Mouse (Mus musculus) common myeloid progenitor, adult 5-6 weeks (primary cell): ENCODE data around the gene Gabarapl2. TPM values are rescaled to one million over a fixed set of nuclear protein-coding genes. Genes with fewer than 3 reads are reported as not detected.
"Not testable (repeated sequence)": the region's sequence is repeated elsewhere in the genome, so short reads cannot be mapped to it uniquely, and the experiment has no call there.

ENCODE experiments used
- ATAC-seq: replicated peaks from 2 replicates; pipeline ENCODE4 v1.8.0; 2016; ENCODE audit warnings: low read depth, mild to moderate bottlenecking, moderate TSS enrichment, inconsistent platforms; ENCODE audit not compliant: poor library complexity, severe bottlenecking
- total RNA-seq: library from RNA; stranded (forward); fragments of 200-1000, 187-1606 nt; gene quantifications from 2 replicates; pipeline ENCODE4 v1.2.3, GENCODE M21; 2017

Gene Gabarapl2
- total RNA-seq, 1 experiment from 2014 or later: 28.6 TPM

DNA sequence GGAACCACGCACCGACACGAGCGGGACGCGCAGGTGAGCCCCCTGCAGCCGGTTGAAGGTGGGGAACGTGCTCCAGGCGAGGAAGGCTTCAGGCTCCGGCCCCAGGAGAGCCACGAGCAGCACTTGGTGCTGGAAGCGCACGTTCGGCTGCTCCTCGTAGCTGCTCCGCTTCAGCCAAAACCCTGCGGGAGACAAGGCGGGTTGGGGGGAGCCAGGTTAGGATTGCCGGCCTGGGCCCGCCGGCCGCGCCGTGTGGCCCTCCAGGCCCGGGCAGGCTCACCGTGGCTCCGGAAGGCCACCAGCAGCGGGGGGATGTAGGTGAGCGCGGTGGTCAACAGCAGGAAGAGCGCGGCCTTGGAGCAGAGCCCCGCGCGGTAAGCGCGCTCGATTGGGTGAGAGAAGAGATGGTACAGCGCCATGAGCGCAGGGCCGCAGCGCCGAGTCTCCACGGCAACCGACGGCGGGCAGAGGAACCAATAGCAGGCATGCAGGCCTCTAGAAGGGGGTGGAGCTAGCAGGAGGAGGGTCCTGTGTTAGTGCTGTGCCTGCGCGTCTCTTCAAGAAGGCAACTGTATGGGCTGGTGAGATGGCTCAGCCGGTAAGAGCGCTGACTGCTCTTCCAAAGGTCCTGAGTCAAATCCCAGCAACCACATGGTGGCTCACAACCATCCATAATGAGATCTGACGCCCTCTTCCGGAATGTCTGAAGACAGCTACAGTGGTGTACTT is 7.0 kb upstream of the Gabarapl2 start, which contains the start of gene Tmem231:
Gene Tmem231, minus strand, starts transcription at position 534 of the 729 bp plus-strand sequence.
- peak; percentile 99 for ATAC-seq

DNA sequence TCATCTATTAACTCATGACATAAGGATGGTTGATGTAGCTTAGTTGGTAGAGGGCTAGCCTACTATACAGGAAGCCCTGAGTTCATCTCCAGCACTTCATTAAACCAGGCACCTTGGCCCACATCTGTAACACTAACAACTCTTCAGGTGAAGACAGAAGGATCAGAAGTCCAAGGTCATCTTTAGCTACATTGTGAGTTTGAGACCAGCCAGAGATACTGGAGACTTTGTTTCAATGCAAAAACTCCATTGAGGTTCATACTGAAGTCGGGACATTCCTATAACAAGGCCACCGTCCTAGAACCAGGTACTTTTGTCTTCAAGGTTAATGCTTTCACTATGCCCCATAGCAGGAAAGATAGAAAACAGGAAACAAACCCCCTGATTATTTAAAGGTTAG is 6.3 kb upstream of the Gabarapl2 start:
- no peak for ATAC-seq

GRCm38 (mm10) chr8:111937184-111937583 is 3.3 kb upstream of the Gabarapl2 start:
- no peak for ATAC-seq

DNA sequence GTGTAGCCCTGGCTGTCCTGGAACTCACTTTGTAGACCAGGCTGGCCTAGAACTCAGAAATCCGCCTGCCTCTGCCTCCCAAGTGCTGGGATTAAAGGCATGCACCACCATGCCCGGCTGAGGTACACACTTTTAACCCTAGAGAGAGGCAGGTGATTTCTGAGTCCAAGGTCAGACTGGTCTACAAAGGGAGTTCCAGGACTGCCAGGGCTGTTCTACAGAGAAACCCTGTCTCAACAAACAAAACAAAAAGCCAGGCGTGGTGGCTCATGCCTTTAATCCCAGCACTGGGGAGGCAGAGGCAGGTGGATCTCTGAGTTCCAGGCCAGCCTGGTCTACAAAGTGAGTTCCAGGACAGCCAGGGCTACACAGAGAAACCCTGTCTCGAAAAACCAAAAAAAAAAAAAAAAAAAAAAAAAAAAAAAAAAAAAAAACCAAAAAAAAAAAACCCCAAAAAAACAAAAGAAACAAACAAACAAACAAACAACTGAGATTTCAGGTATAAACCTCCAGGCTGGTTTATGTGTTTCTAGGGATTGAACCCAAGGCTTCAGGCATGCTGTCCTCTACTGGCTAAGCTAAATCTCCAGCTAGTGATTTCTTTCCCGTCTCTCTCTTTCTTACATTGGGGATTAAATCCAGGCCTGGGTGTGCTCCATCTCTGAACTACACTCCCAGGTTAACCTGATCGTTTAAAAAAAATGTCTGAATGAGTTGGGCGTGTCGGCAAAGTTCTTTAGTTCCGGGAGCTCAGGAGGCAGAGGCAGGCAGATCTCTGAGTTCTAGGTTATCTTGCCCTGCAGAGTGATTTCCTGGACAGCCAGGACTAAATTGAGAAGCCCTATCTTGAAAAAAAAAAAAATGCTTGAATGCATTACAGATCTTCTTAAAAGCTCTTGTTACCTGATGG is 2.2 kb upstream of the Gabarapl2 start:
- ATAC-seq: not testable (repeated sequence)

GRCm38 (mm10) chr8:111939516-111940142 is 874 bp upstream of the Gabarapl2 start:
- ATAC-seq: peak; percentile 72

- ATAC-seq: peak; percentile 52
These were observed 575 bp downstream of the Gabarapl2 start for GRCm38 (mm10) chr8:111941101-111941454.

- no peak for ATAC-seq
These were observed 3.0 kb downstream of the Gabarapl2 start for GRCm38 (mm10) chr8:111943544-111943943.

- no peak for ATAC-seq
These were observed 6.6 kb downstream of the Gabarapl2 start for GRCm38 (mm10) chr8:111947144-111947543.

DNA sequence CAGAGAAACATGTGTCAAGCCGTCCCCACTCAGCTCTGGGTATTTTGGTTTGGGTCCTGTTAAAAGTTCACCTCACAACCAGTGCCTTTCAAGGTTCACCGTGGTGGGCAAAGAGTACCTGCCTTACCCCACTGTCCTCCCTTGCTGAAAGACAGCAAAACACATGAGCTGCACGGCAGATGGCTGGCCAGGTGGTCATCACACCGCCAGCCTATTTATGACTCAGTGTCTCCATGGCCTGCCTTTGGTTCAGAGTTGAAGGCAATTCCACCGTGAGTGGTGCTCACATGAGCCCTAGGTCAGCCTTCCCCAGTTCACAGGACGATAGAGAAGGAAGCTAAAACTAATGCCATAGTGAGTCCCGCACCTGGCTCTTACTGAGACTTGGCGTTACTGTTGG is 7.5 kb downstream of the Gabarapl2 start:
- ATAC-seq: no peak

- no peak for ATAC-seq
These were observed 10.3 kb downstream of the Gabarapl2 start for GRCm38 (mm10) chr8:111950846-111951245.

DNA sequence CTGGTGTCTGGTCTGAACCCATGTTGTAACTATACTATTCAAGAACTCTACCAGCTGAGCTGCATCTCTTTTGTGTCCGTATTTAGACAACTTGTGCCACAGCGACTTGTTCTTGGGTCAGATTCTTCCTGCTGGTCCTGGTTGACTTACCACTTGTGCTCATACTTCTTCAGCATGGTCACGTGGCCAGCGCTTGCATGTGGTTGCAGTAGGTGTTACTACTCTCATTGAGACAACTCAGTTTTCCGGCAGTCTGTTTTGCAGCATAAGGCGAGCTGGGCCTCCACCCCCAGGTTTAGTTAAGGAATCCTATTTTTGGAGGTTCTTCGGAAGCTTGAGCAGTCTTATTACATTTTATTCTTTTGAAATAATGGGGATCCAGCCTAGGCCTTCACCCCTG is 10.8 kb downstream of the Gabarapl2 start:
- ATAC-seq: no peak

GRCm38 (mm10) chr8:111951936-111952335 is 11.4 kb downstream of the Gabarapl2 start:
- no peak for ATAC-seq

DNA sequence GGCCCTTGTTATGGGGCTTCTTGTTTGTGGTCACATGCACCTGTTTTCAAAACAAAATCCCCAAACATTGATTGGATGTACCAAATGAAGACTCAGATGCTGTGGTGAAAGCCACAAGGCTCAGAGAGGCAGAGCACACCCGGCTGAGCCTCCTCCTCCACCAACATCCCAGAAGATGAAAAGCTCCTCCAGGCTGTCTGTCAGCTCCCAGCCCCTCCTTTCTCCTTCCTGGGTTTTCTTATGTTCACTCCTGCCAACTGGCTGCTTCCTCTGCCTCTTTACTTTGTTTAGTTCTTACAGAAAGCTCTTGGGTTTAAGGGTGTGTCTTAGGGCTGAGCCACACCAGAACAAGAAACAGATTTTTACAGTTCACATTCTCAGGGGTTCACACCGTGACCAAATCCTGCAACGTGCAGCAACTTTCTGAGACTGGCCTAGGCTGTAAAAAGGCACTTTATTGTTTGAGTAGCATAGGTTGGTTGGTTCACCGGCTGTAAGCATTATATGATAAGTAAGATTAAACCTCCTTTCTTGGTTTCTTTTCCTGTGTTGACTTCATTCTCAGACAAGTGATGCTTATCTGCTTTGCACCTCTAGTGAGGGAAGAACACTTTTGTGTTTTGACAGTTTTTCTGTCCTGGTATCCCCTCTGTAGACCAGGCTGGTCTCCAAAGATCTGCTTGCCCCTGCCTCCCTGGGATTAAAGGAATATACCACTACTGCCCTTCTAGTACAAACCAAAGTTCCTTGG is 14.5 kb downstream of the Gabarapl2 start:
- no peak for ATAC-seq

DNA sequence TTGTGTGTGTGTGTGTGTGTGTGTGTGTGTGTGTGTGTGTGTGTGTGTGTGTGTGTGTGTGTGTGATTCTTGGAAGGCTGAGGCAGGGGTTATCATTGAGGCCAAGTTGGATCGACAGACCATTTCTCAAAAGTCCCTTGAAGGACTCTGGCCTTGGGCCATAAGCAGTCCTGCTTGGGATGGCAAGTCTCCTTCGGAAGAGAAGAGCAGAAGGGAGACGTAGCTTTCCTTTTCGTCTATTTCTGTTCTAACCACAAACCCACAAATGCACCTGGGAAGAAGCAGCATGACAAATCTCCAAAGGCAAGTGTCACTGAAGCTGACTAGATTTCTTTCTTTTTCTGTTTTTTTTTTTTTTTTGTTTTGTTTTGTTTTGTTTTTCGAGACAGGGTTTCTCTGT is 15.4 kb downstream of the Gabarapl2 start:
- ATAC-seq: no peak

GRCm38 (mm10) chr8:111957231-111957630 is 16.7 kb downstream of the Gabarapl2 start:
- ATAC-seq: no peak

DNA sequence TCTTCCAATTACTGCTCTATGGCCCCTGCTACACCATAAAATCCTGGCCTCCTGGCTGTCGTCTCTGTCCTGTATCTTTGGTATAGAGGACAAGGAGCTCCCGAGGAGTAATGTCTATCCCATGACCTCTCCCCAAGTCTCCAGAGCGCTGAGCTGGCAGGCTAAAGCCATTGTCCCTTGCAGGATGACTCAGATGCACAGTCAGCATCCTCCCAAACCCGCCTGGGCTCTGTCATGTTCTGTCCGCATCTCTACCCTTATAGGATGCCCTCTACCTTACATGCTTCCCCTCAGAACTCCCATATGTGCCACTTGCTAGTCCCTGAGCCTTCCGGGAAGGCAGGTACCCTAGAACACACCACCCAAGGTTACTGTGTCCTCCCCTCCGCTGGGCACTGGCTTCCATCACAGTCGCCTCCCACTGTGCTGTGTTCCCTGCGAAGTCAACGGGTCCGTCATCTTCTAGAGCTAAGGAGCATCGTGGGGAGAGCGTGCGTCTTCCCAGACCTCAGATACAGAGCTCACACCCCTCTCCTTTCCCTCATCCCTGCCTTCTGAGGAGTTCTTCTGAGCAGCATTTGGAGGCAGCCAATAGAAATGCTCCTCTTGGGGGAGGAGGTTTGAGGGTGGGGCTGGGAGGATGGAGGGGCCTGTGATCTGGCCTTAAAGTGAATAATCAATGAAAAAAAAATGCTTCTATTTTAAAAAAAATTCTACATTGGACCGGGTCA is 20.3 kb downstream of the Gabarapl2 start:
- no peak for ATAC-seq

GRCm38 (mm10) chr8:111961330-111961729 is 20.8 kb downstream of the Gabarapl2 start:
- ATAC-seq: no peak; the same call in 1 of the 2 replicates

- no peak for ATAC-seq
These were observed 22.1 kb downstream of the Gabarapl2 start for GRCm38 (mm10) chr8:111962589-111962988.

GRCm38 (mm10) chr8:111963091-111963490 is 22.6 kb downstream of the Gabarapl2 start:
- no peak for ATAC-seq
